In the genomic region with DNA sequence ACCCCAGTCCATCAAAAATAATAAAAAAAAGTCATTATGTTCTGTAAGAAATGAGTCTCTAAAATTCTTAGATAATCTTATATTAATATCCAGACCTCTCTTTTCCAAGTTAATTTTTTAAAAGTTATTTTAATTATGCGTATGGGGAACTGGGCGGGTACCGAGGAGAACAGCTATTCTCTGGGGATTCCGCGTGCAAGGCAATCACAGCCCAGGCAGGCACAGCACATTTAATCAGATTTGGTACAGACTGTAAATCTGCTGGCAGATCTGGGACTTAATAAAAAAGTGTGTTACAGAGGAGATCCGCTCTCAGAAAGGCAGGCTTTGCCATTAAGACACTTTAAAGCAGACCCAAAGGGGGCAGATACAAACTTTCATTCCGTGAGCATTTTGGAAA, we compare ENCODE assay signal across 26 mouse cellular contexts. TPM values are rescaled to one million over a fixed set of nuclear protein-coding genes. Genes with fewer than 3 reads are reported as not detected.
DNase-seq lines count a peak whose midpoint lies in the region; ATAC-seq and TF ChIP-seq lines count a peak whose summit lies in the region.
"Had no signal": no experiment of that assay in that cellular context is flagged by ENCODE, and none has a peak within 500 bp of the region (broad histone marks: within the 10 kb centered on the region; RNA-seq: fewer than 3 reads in every experiment).

No protein-coding gene starts in this region.

- peak; percentile 32 for DNase-seq in gastrocnemius, adult 2 months
- no peak for DNase-seq in gastrocnemius, postnatal 36 days
- no peak for DNase-seq in limb, embryonic 10.5 days (ENCODE audit: low spot score)
- no peak for DNase-seq in gastrocnemius, adult 8-10 months (ENCODE audit: low spot score in 2 of 2)
- no peak for DNase-seq in adrenal gland, adult (ENCODE audit: inconsistent age in 2 of 2, low spot score in 1 of 2)
- DNase-seq: adrenal gland, postnatal 36 days; cerebellum, adult 9-10 months; kidney, postnatal 4 days; left cerebral cortex, postnatal 4 days; liver, postnatal 0 days; thymus, postnatal 25 days had no signal

- no peaks in the 10 kb centered on the region for H3K36me3 ChIP-seq in limb, embryonic 12.5 days
- H3K36me3 ChIP-seq in limb, embryonic 10.5 days = no peaks in the 10 kb centered on the region
- no peaks in the 10 kb centered on the region for H3K36me3 ChIP-seq in embryonic facial prominence, embryonic 13.5 days
- H3K36me3 ChIP-seq in neural tube, embryonic 12.5 days = no peaks in the 10 kb centered on the region
- H3K36me3 ChIP-seq: hindbrain, embryonic 12.5 days had no signal

- peak overlapping the region; percentile 4; the same call in 1 of the 2 replicates for H3K4me2 ChIP-seq in limb, embryonic 12.5 days
- peak overlapping the region; percentile 35; the same call in 1 of the 2 replicates for H3K4me2 ChIP-seq in embryonic facial prominence, embryonic 13.5 days
- peak overlapping the region; percentile 36 for H3K4me2 ChIP-seq in neural tube, embryonic 12.5 days (replicated peaks)
- H3K4me2 ChIP-seq: hindbrain, embryonic 12.5 days; liver, embryonic 11.5 days had no signal

- no peaks in the 10 kb centered on the region for H3K9me3 ChIP-seq in limb, embryonic 12.5 days
- no peaks in the 10 kb centered on the region for H3K9me3 ChIP-seq in limb, embryonic 10.5 days (replicated peaks)
- H3K9me3 ChIP-seq in embryonic facial prominence, embryonic 13.5 days = no peaks in the 10 kb centered on the region
- no peaks in the 10 kb centered on the region for H3K9me3 ChIP-seq in neural tube, embryonic 12.5 days
- H3K9me3 ChIP-seq: hindbrain, embryonic 12.5 days had no signal

- no peak for TF ChIP-seq CTCF in gastrocnemius, adult 2 months (IDR thresholded peaks at IDR 0.05)

- 69% methylated on average over 7 of the region's 7 CpGs for WGBS in limb, embryonic 12.5 days
- 87% methylated on average over 7 of the region's 7 CpGs for WGBS in limb, embryonic 10.5 days
- 53% methylated on average over 7 of the region's 7 CpGs for WGBS in embryonic facial prominence, embryonic 13.5 days
- WGBS in neural tube, embryonic 12.5 days = 37% methylated on average over 7 of the region's 7 CpGs

- peak overlapping the region; percentile 97 for H3K27ac ChIP-seq in gastrocnemius, adult 2 months
- no peak overlapping the region for H3K27ac ChIP-seq in limb, embryonic 12.5 days
- H3K27ac ChIP-seq in limb, embryonic 10.5 days = no peak overlapping the region
- H3K27ac ChIP-seq in embryonic facial prominence, embryonic 13.5 days = no peak overlapping the region
- no peak overlapping the region for H3K27ac ChIP-seq in neural tube, embryonic 12.5 days
- H3K27ac ChIP-seq: hindbrain, embryonic 12.5 days; macrophage had no signal

- peak overlapping the region; percentile 46 for H3K4me3 ChIP-seq in gastrocnemius, adult 2 months
- H3K4me3 ChIP-seq in limb, embryonic 12.5 days (replicated peaks) = no peak overlapping the region
- H3K4me3 ChIP-seq in limb, embryonic 10.5 days = no peak overlapping the region
- no peak overlapping the region for H3K4me3 ChIP-seq in embryonic facial prominence, embryonic 13.5 days
- H3K4me3 ChIP-seq in neural tube, embryonic 12.5 days = no peak overlapping the region
- H3K4me3 ChIP-seq: hindbrain, embryonic 12.5 days had no signal

- H3K4me1 ChIP-seq in limb, embryonic 12.5 days (replicated peaks) = peaks cover 9% of the 10 kb centered on the region; the same call in 1 of the 2 replicates
- H3K4me1 ChIP-seq in limb, embryonic 10.5 days = peaks cover 4% of the 10 kb centered on the region; the same call in 1 of the 2 replicates
- H3K4me1 ChIP-seq in embryonic facial prominence, embryonic 13.5 days = peaks cover 4% of the 10 kb centered on the region; the same call in 1 of the 2 replicates
- H3K4me1 ChIP-seq in neural tube, embryonic 12.5 days = peaks cover 6% of the 10 kb centered on the region; the same call in 1 of the 2 replicates

- H3K9ac ChIP-seq in limb, embryonic 12.5 days (replicated peaks) = no peak overlapping the region
- H3K9ac ChIP-seq in embryonic facial prominence, embryonic 13.5 days = no peak overlapping the region
- no peak overlapping the region for H3K9ac ChIP-seq in neural tube, embryonic 12.5 days
- H3K9ac ChIP-seq: hindbrain, embryonic 12.5 days; liver, postnatal 0 days had no signal

- ATAC-seq in limb, embryonic 12.5 days (ENCODE audit: insufficient number of reproducible peaks, insufficient read depth, low FRiP score, low TSS enrichment, low read depth) = no peak
- ATAC-seq in embryonic facial prominence, embryonic 13.5 days (ENCODE audit: insufficient number of reproducible peaks, insufficient read depth, low FRiP score, low TSS enrichment, low read depth) = no peak
- peak; percentile 87 for ATAC-seq in neural tube, embryonic 12.5 days (ENCODE audit: low FRiP score, low read depth)
- ATAC-seq: CD4-positive, CD25-positive, alpha-beta regulatory T cell, adult 4 months; forebrain, embryonic 14.5 days; intestine, postnatal 0 days; liver, postnatal 0 days; lung, postnatal 0 days had no signal

- intact Hi-C loops in gastrocnemius, adult 2 months (cut with DNase I) = no loop called here
- intact Hi-C loops in gastrocnemius, postnatal 36 days (cut with DNase I) = no loop called here

- no peaks in the 10 kb centered on the region for H3K27me3 ChIP-seq in limb, embryonic 12.5 days
- no peaks in the 10 kb centered on the region for H3K27me3 ChIP-seq in limb, embryonic 10.5 days (ENCODE audit: low read depth, poor library complexity, severe bottlenecking)
- no peaks in the 10 kb centered on the region for H3K27me3 ChIP-seq in embryonic facial prominence, embryonic 13.5 days
- H3K27me3 ChIP-seq in neural tube, embryonic 12.5 days (replicated peaks) = no peaks in the 10 kb centered on the region
- H3K27me3 ChIP-seq: hindbrain, embryonic 12.5 days had no signal

RNA-seq across cellular contexts. Expression of gene Myh2, which starts 45.9 kb away (rescaled TPM):
- total RNA-seq in gastrocnemius, adult 2 months (2021) = 1,000 to 10,000 TPM; 1,238 to 3,712 TPM
- 1,000 to 10,000 TPM; 1,281 to 1,857 TPM for total RNA-seq in gastrocnemius, postnatal 36 days (2021)
- polyA plus RNA-seq in limb, embryonic 12.5 days (2016; fragmentation: Nextera tagmentation; extraction: Ambion mirVana) = 0.09 and 0.14 TPM in 2 replicates
- not detected in 2 replicates for polyA plus RNA-seq in limb, embryonic 10.5 days (2016; fragmentation: Nextera tagmentation; extraction: Ambion mirVana)
- 0.07 and 0.11 TPM in 2 replicates for polyA plus RNA-seq in embryonic facial prominence, embryonic 13.5 days (2015; fragmentation: Nextera tagmentation; extraction: Ambion mirVana)
- polyA plus RNA-seq in neural tube, embryonic 12.5 days (2016; fragmentation: Nextera tagmentation; extraction: Ambion mirVana) = 0.03 TPM in 1 of 2 replicates, not detected in the other
- total RNA-seq in gastrocnemius, adult 8-10 months (2022) = 1,000 to 10,000 TPM; 1,182 to 1,409 (median 1,293) TPM
- total RNA-seq: common myeloid progenitor, adult 5-6 weeks; ES-E14; heart, postnatal 25 days had no signal
- polyA plus RNA-seq: CD4-positive, CD25-positive, alpha-beta regulatory T cell, adult 4 months; heart, embryonic 14.5 days; hindbrain, embryonic 12.5 days; liver, embryonic 11.5 days; liver, postnatal 0 days; lung, postnatal 0 days; macrophage; stomach, embryonic 14.5 days had no signal

RNA-seq across cellular contexts. Expression of gene Myh3, which starts 46.8 kb away (rescaled TPM):
- total RNA-seq in gastrocnemius, adult 2 months (2021) = 10 to 100 TPM in 1 of 2 experiments, 1 to 10 TPM in 1; 7.8 to 15.3 TPM
- total RNA-seq in gastrocnemius, postnatal 36 days (2021) = 10 to 100 TPM in 1 of 2 experiments, 1 to 10 TPM in 1; 7.7 to 11.8 TPM
- polyA plus RNA-seq in limb, embryonic 12.5 days (2016; fragmentation: Nextera tagmentation; extraction: Ambion mirVana) = 46.9 and 54.7 TPM in 2 replicates
- polyA plus RNA-seq in limb, embryonic 10.5 days (2016; fragmentation: Nextera tagmentation; extraction: Ambion mirVana) = 0.24 and 0.78 TPM in 2 replicates
- polyA plus RNA-seq in embryonic facial prominence, embryonic 13.5 days (2015; fragmentation: Nextera tagmentation; extraction: Ambion mirVana) = 9.2 and 10.5 TPM in 2 replicates
- 17.1 and 19.3 TPM in 2 replicates for polyA plus RNA-seq in neural tube, embryonic 12.5 days (2016; fragmentation: Nextera tagmentation; extraction: Ambion mirVana)
- 1 to 10 TPM; 4.4 to 9.9 (median 6.9) TPM for total RNA-seq in gastrocnemius, adult 8-10 months (2022)
- total RNA-seq: common myeloid progenitor, adult 5-6 weeks; heart, postnatal 25 days had no signal
